Mouse (Mus musculus): ENCODE measurements around the gene St7. TPM values are rescaled to one million over a fixed set of nuclear protein-coding genes. Genes with fewer than 3 reads are reported as not detected.

Gene St7
- polyA plus RNA-seq, 1 experiment from 2014 or later = 49.0 TPM

DNA sequence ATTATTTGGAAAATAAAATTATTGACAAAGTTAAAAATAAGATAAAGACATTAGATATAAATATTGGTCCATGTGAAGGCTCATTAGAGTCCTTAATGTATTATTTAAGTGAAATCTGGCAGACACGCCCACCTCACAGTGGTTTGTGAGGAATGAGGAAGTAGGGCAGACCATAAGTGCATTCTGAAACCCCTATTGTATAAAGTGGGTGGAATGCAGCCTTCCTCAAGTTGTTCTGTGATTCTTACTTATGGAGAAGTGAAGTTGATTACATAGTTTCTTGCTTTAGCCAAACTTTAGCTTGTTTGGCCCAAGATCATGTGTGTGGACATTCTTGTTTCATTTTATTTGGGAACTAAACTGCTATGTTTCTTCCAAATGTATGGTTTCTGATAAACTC is 144.9 kb downstream of the St7 start:
- H3K4me3 ChIP-seq = no peak overlapping the region
- no peaks in the 10 kb centered on the region for H3K27me3 ChIP-seq (replicated peaks)
- no peak for ATAC-seq (ENCODE audit: low FRiP score, low read depth)
- peaks cover 6% of the 10 kb centered on the region; the same call in 1 of the 2 replicates for H3K36me3 ChIP-seq
- H3K4me1 ChIP-seq = no peaks in the 10 kb centered on the region
- H3K9me3 ChIP-seq = no peaks in the 10 kb centered on the region
- H3K4me2 ChIP-seq (replicated peaks) = no peak overlapping the region
- 85% methylated on average over 1 of the region's 1 CpGs for WGBS
- no peak overlapping the region for H3K9ac ChIP-seq
- H3K27ac ChIP-seq = no peak overlapping the region

DNA sequence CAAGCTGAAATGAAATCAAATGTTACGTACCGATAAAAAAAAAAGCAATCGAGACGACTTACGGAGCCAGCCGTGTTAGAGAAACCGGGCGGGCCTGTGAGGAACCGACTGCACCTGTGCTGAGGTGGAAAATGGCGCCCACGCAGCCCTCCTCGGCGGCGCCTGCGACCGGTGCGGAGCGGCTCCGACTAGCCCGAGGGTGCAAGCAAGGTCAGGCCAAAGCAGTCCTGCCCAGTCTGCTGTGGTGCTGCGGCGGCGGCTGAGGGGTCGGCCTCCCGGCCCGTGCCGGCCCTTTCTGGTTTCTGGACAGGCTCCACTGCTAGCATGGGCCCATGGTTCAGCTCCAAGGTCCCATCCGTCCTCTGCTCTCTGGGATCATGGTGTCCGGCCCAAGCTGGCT is 147.7 kb downstream of the St7 start:
- ATAC-seq (ENCODE audit: low FRiP score, low read depth) = no peak
- 83% methylated on average over 29 of the region's 29 CpGs for WGBS
- no peaks in the 10 kb centered on the region for H3K27me3 ChIP-seq (replicated peaks)
- H3K27ac ChIP-seq = no peak overlapping the region
- H3K4me2 ChIP-seq (replicated peaks) = no peak overlapping the region
- no peak overlapping the region for H3K4me3 ChIP-seq
- H3K4me1 ChIP-seq = no peaks in the 10 kb centered on the region
- H3K9me3 ChIP-seq = no peaks in the 10 kb centered on the region
- H3K9ac ChIP-seq = no peak overlapping the region
- peaks cover 6% of the 10 kb centered on the region; the same call in 1 of the 2 replicates for H3K36me3 ChIP-seq

DNA sequence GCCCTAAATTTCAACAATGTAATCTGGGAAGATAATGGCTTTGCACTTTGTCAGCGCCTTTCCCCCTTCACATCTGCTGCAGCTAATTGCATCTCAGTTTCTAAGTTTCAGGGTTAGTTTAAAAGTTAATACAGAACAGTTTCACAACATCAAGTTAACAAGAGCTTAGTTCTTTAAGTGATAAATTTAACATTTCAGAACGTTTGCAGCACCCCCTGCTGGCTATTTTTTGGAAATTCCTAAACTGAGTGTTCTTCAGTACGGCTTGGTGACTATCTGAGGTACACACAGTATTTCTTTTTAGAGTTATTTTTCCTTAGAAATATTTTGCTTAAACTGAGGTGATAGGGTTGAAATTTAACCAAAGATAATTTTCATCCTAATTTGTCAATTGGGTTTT is 150.0 kb downstream of the St7 start:
- no peak for ATAC-seq (ENCODE audit: low FRiP score, low read depth)
- Histone ChIP-seq H3K9me3 (no peaks in the 10 kb centered on the region), H3K27me3 (replicated peaks) (no peaks in the 10 kb centered on the region), H3K27ac (no peak overlapping the region), H3K4me2 (replicated peaks) (no peak overlapping the region), H3K36me3 (peaks cover 11% of the 10 kb centered on the region; the same call in 1 of the 2 replicates), H3K4me3 (no peak overlapping the region), H3K9ac (no peak overlapping the region), H3K4me1 (no peaks in the 10 kb centered on the region)
- 36% methylated on average over 3 of the region's 3 CpGs for WGBS

DNA sequence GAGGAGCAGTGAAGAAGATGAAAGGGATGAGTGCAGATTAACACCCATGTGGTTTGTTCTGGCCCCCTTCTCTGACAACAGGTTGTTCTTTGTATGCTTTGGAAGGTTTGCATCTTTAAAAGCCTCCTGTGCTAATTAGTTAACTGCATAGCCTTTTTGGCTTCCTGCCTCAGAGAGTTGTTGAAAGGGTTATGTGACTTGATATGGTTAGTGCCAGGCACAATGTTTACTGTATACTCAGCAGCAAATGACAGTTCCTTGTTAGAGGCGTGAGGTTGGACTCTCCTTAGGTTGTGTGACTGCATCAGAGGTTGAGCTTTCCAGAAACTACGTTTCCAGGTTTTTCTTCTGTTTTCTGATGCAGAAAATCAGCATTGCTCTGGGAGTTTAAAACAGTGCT is 158.6 kb downstream of the St7 start:
- Histone ChIP-seq H3K27me3 (replicated peaks) (no peaks in the 10 kb centered on the region), H3K4me2 (replicated peaks) (no peak overlapping the region), H3K4me3 (no peak overlapping the region), H3K36me3 (peaks cover 19% of the 10 kb centered on the region; the same call in 1 of the 2 replicates), H3K27ac (no peak overlapping the region), H3K9me3 (no peaks in the 10 kb centered on the region), H3K4me1 (no peaks in the 10 kb centered on the region), H3K9ac (no peak overlapping the region)
- WGBS = 67% methylated on average over 2 of the region's 2 CpGs
- ATAC-seq (ENCODE audit: low FRiP score, low read depth) = no peak

DNA sequence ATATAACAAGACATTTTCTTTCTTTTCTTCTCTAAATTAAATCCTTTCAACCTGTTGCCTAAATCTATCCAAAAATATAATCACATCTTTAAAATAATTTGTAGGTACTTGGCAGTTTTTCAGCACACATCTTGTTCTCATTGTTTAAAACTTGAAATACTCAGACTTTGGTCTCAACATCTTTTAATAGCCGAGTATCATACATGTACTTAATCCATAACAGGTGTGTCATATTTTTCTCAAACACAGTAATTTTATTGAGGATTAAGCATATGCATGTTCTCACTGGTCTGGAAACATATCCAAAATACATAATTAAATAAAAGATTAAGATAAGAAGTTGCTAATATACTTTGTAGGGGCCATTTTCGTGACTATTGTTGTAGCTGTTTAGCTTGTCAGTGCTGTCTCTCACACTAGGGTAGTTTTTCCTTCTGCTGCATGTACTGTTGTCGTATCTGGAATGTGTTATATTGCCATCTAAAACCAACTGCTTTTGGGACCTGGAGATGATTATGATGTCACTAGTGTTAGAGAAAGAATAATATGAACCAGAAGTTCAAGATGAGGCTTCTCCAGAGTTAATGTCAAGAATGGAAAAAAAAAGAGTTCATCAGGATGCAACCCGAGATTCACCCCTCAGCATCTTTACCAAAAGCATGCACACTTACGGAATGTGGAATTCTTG is 161.0 kb downstream of the St7 start:
- Histone ChIP-seq H3K9me3 (no peaks in the 10 kb centered on the region), H3K27ac (no peak overlapping the region), H3K4me3 (no peak overlapping the region), H3K27me3 (replicated peaks) (no peaks in the 10 kb centered on the region), H3K36me3 (peaks cover 18% of the 10 kb centered on the region; the same call in 1 of the 2 replicates), H3K4me1 (no peaks in the 10 kb centered on the region), H3K4me2 (replicated peaks) (no peak overlapping the region), H3K9ac (no peak overlapping the region)
- ATAC-seq (ENCODE audit: low FRiP score, low read depth) = no peak
- WGBS = 91% methylated on average over 5 of the region's 5 CpGs

DNA sequence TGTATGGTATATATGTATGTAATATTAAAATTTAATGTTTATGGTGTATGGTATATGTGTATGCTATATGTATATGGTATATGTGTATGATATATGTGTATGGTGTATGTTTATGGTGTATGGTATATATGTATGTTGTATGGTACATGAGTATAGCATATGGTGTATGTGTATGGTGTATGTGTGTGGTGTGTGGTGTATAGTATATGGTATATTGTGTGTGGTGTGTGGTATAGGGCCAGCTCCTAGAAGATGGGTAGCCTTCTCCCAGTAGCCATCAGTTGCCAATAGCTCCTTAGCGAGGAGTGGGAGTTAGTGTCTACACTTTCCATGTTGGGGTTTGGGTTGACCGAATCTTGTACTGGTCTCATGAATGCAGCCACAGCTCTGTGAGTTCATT is 162.9 kb downstream of the St7 start:
- WGBS = 100% methylated on average over 2 of the region's 2 CpGs
- Histone ChIP-seq H3K9me3 (no peaks in the 10 kb centered on the region), H3K27ac (no peak overlapping the region), H3K36me3 (peaks cover 16% of the 10 kb centered on the region; the same call in 1 of the 2 replicates), H3K4me3 (no peak overlapping the region), H3K9ac (no peak overlapping the region), H3K4me2 (replicated peaks) (no peak overlapping the region), H3K27me3 (replicated peaks) (no peaks in the 10 kb centered on the region), H3K4me1 (no peaks in the 10 kb centered on the region)
- no peak for ATAC-seq (ENCODE audit: low FRiP score, low read depth)

DNA sequence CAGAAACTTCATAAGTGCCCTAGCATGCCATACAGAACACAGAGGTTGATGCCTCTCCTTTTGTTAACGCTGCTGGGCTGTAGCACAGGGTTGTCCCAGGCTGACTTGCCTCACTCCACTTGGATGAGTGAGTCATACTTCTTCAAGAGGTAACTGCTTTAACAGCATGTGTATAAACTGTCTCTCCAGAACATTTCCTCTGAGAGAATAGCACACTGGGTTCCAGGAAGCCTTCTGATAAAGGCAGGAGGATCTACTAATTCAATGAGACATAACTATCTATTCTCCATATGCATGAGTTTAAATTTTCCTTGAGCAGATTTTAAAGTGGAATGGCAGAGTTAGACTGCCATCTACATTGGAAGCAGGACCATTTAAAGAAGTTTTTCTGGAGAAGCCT is 166.8 kb downstream of the St7 start:
- ATAC-seq (ENCODE audit: low FRiP score, low read depth) = no peak
- 91% methylated on average over 1 of the region's 1 CpGs for WGBS

DNA sequence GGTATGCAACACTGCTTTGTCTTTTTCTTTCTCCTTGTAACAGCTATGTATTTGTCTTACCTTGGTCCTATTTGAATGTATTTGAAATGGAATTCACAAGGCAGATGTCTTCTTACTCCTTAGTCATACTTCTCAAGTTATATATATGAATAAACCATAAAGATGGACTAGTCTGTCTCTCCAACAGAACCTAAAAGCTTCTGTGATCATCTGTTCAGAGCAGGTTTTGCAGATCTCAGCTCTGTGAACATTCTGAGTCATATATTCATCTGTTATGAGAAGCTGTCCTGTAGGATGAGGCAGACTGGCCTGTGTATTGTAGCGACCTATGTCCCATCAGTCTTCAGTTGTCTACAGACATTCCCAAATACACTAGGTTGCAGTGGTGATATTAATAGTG is 167.7 kb downstream of the St7 start:
- no peak overlapping the region for H3K4me2 ChIP-seq (replicated peaks)
- 97% methylated on average over 1 of the region's 1 CpGs for WGBS
- H3K4me1 ChIP-seq = no peaks in the 10 kb centered on the region
- H3K9me3 ChIP-seq = no peaks in the 10 kb centered on the region
- no peak for ATAC-seq (ENCODE audit: low FRiP score, low read depth)
- H3K4me3 ChIP-seq = no peak overlapping the region
- no peak overlapping the region for H3K27ac ChIP-seq
- H3K9ac ChIP-seq = no peak overlapping the region
- H3K36me3 ChIP-seq = peaks cover 12% of the 10 kb centered on the region; the same call in 1 of the 2 replicates
- H3K27me3 ChIP-seq (replicated peaks) = no peaks in the 10 kb centered on the region

More for the DNA sequence above, 166.8 kb downstream of the St7 start:
- Histone ChIP-seq H3K9ac (no peak overlapping the region), H3K4me3 (no peak overlapping the region), H3K27ac (no peak overlapping the region), H3K4me2 (replicated peaks) (no peak overlapping the region), H3K9me3 (no peaks in the 10 kb centered on the region), H3K36me3 (peaks cover 12% of the 10 kb centered on the region; the same call in 1 of the 2 replicates), H3K27me3 (replicated peaks) (no peaks in the 10 kb centered on the region), H3K4me1 (no peaks in the 10 kb centered on the region)

DNA sequence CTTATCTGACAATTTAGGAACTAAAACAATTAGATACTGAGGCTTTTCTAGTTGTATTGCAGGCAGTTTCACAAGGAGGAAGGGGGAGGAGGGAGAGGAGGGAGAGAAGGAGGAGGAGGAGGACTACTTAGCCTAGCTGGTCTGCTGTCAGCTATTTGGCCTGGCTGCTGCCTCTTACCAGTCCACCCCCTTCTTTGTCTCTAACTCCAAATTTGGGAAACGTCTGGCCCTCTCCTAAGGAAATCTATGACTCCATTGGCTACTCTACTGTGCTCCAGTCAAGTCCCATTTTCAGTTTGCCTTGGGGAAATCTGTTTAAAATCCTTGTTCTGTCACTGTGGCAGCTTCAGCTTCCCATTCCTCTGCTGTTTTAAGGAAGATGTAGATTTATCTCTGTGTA is 175.1 kb downstream of the St7 start:
- 75% methylated on average over 1 of the region's 1 CpGs for WGBS
- H3K9ac ChIP-seq = no peak overlapping the region
- H3K4me3 ChIP-seq = no peak overlapping the region
- no peaks in the 10 kb centered on the region for H3K27me3 ChIP-seq (replicated peaks)
- peaks cover 25% of the 10 kb centered on the region for H3K36me3 ChIP-seq
- no peak for ATAC-seq (ENCODE audit: low FRiP score, low read depth)
- H3K9me3 ChIP-seq = no peaks in the 10 kb centered on the region
- H3K4me2 ChIP-seq (replicated peaks) = no peak overlapping the region
- no peaks in the 10 kb centered on the region for H3K4me1 ChIP-seq
- no peak overlapping the region for H3K27ac ChIP-seq

DNA sequence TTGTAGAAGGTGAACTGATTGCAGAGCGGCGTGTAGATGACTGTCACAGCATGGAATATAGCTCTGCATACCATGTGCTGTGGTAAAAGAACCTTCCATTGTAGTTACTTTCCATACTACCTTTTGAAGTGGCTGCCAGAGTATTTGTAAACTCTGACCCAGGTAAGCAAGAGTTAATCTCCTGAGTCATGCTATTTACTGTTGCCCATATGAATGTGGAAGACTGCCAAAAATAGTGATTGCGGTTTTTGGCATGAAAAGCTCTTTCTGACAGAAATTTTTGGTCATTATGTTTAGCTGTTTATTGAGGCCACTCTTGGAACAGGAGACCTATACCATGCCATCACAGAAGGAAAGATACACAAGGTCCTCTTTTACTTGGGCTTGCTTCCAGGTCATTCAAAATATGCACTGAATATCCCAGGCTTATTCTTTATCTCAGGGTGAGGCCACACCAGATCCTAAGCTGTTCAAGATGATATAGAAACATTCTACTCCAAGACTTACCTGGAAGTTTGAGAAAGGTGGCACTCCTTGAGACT is 179.2 kb downstream of the St7 start:
- Histone ChIP-seq H3K9ac (no peak overlapping the region), H3K9me3 (no peaks in the 10 kb centered on the region), H3K4me3 (no peak overlapping the region), H3K27ac (no peak overlapping the region), H3K36me3 (peaks cover 25% of the 10 kb centered on the region), H3K27me3 (replicated peaks) (no peaks in the 10 kb centered on the region), H3K4me1 (no peaks in the 10 kb centered on the region), H3K4me2 (replicated peaks) (no peak overlapping the region)
- ATAC-seq (ENCODE audit: low FRiP score, low read depth) = no peak
- 92% methylated on average over 3 of the region's 3 CpGs for WGBS

DNA sequence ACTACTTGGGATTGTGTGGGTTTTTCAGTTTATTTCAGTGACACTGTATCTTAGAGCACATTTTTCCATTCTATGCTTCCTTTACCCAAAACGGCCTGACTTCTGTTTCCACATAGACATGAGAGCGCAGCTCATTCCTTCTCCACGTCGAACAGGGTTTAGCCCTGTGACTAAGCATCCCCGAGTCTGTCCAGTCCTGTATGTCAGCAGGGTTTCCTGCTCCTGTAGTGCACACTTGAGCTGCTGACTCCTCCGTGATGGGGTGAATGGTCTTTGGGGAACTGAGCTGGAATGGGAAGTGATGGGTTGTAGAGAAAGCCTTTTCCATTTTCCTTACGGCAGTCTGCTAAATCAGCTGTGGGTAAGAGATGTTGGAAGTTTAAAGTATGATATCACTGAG is 182.9 kb downstream of the St7 start:
- WGBS = 78% methylated on average over 7 of the region's 7 CpGs
- no peaks in the 10 kb centered on the region for H3K9me3 ChIP-seq
- H3K36me3 ChIP-seq = peaks cover 5% of the 10 kb centered on the region; the same call in 1 of the 2 replicates
- no peaks in the 10 kb centered on the region for H3K27me3 ChIP-seq (replicated peaks)
- no peak overlapping the region for H3K27ac ChIP-seq
- no peak overlapping the region for H3K4me3 ChIP-seq
- H3K9ac ChIP-seq = no peak overlapping the region
- ATAC-seq (ENCODE audit: low FRiP score, low read depth) = no peak
- no peak overlapping the region for H3K4me2 ChIP-seq (replicated peaks)
- H3K4me1 ChIP-seq = no peaks in the 10 kb centered on the region

DNA sequence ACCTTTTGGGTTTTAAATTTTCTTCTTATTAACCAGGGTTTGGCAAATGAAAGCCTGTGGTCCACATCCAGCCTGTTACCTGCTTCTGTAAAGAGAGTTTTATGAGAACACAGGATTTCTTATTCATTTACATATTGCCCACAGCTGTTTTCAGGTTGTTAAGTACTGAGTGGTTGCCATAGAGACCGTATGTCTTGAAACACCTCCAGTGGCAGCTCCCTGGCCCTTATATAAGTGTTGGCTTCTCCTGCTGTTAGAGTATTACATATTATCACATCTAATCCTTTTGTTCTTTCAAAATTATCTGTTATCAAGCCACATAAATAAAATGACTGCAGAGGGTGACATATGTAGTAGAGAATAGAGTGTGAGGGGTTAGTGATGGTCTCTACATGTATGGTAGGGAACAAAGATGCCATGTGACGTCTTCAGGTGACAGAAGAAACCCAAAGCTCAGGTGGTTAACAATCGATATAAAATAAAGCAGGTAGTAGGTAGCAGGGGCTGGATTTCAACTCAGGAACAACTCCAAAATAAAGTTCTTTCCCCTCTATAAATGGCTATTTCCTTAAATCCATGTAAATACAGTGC is 183.4 kb downstream of the St7 start:
- ATAC-seq (ENCODE audit: low FRiP score, low read depth) = no peak
- no peak overlapping the region for H3K9ac ChIP-seq
- H3K9me3 ChIP-seq = no peaks in the 10 kb centered on the region
- H3K4me1 ChIP-seq = no peaks in the 10 kb centered on the region
- H3K36me3 ChIP-seq = peaks cover 5% of the 10 kb centered on the region; the same call in 1 of the 2 replicates
- H3K4me3 ChIP-seq = no peak overlapping the region
- WGBS = 99% methylated on average over 3 of the region's 3 CpGs
- H3K27me3 ChIP-seq (replicated peaks) = no peaks in the 10 kb centered on the region
- no peak overlapping the region for H3K27ac ChIP-seq
- no peak overlapping the region for H3K4me2 ChIP-seq (replicated peaks)
